In genomic region chr6:124765951-124766350, GRCm38 (mm10) we compare ENCODE assay signal across 44 mouse cellular contexts. TPM values are rescaled to one million over a fixed set of nuclear protein-coding genes. Genes with fewer than 3 reads are reported as not detected.
"Had no signal": no experiment of that assay in that cellular context is flagged by ENCODE, and none has a peak within 500 bp of the region (broad histone marks: within the 10 kb centered on the region; RNA-seq: fewer than 3 reads in every experiment).

No protein-coding gene starts in this region.

- H3K27ac ChIP-seq: limb, embryonic 10.5 days; limb, embryonic 12.5 days; limb, embryonic 13.5 days; limb, embryonic 15.5 days; liver, embryonic 12.5 days; liver, embryonic 13.5 days; liver, embryonic 14.5 days; liver, embryonic 15.5 days; lung, embryonic 15.5 days; macrophage; midbrain, embryonic 12.5 days; midbrain, embryonic 13.5 days; midbrain, embryonic 15.5 days; neural tube, embryonic 12.5 days had no signal

- H3K9ac ChIP-seq: limb, embryonic 12.5 days; limb, embryonic 13.5 days; limb, embryonic 15.5 days; liver, embryonic 12.5 days; liver, embryonic 13.5 days; liver, embryonic 14.5 days; liver, embryonic 15.5 days; lung, embryonic 14.5 days; lung, embryonic 15.5 days; midbrain, embryonic 12.5 days; midbrain, embryonic 13.5 days; midbrain, embryonic 15.5 days; neural tube, embryonic 12.5 days had no signal

- H3K36me3 ChIP-seq: limb, embryonic 10.5 days; limb, embryonic 12.5 days; limb, embryonic 13.5 days; liver, embryonic 12.5 days; liver, embryonic 13.5 days; liver, embryonic 15.5 days; lung, embryonic 15.5 days; midbrain, embryonic 10.5 days; midbrain, embryonic 12.5 days; midbrain, embryonic 13.5 days; midbrain, embryonic 15.5 days; neural tube, embryonic 12.5 days had no signal

- H3K4me3 ChIP-seq: limb, embryonic 10.5 days; limb, embryonic 12.5 days; limb, embryonic 13.5 days; limb, embryonic 15.5 days; liver, embryonic 12.5 days; liver, embryonic 13.5 days; liver, embryonic 15.5 days; lung, embryonic 15.5 days; midbrain, embryonic 10.5 days; midbrain, embryonic 12.5 days; midbrain, embryonic 13.5 days; midbrain, embryonic 15.5 days; myocyte; neural tube, embryonic 12.5 days had no signal

- H3K9me3 ChIP-seq: limb, embryonic 10.5 days; limb, embryonic 12.5 days; limb, embryonic 13.5 days; limb, embryonic 15.5 days; liver, embryonic 12.5 days; liver, embryonic 13.5 days; liver, embryonic 15.5 days; lung, embryonic 15.5 days; megakaryocyte, embryonic 14.5 days; midbrain, embryonic 10.5 days; midbrain, embryonic 12.5 days; midbrain, embryonic 13.5 days; midbrain, embryonic 15.5 days; neural tube, embryonic 12.5 days had no signal

- DNase-seq: left cerebral cortex, postnatal 4 days; liver; liver, embryonic 13.5 days; liver, postnatal 0 days; lung, adult 18-20 months; lung, adult 2 months; lung, embryonic 14.5 days; lung, postnatal 10 days; lung, postnatal 14 days; lung, postnatal 4 days; midbrain, embryonic 14.5 days had no signal

RNA-seq across cellular contexts. Expression of gene Eno2, which starts 3.5 kb away (rescaled TPM):
- total RNA-seq: megakaryocyte progenitor cell, adult 5-6 weeks; megakaryocyte, adult 5-6 weeks; megakaryocyte-erythroid progenitor cell, adult 5-6 weeks; monocyte, adult 5-6 weeks had no signal

RNA-seq across cellular contexts. Expression of gene Gm45234, which starts 10.1 kb away (rescaled TPM):
- total RNA-seq: left cerebral cortex, postnatal 10 days; left cerebral cortex, postnatal 14 days; left cerebral cortex, postnatal 25 days; left cerebral cortex, postnatal 36 days; left cerebral cortex, postnatal 4 days; liver, adult 2 months; megakaryocyte progenitor cell, adult 5-6 weeks; megakaryocyte, adult 5-6 weeks; megakaryocyte-erythroid progenitor cell, adult 5-6 weeks; midbrain, postnatal 0 days had no signal
- polyA plus RNA-seq: limb, embryonic 10.5 days; limb, embryonic 12.5 days; limb, embryonic 13.5 days; limb, embryonic 14.5 days; liver, adult 2 months; liver, embryonic 12.5 days; liver, embryonic 13.5 days; liver, embryonic 14.5 days; liver, embryonic 15.5 days; liver, embryonic 16.5 days; liver, postnatal 0 days; lung, embryonic 14.5 days; lung, embryonic 15.5 days; lung, embryonic 16.5 days; lung, postnatal 0 days; macrophage; midbrain, embryonic 10.5 days; midbrain, embryonic 11.5 days; midbrain, embryonic 12.5 days; midbrain, embryonic 13.5 days; midbrain, embryonic 14.5 days; midbrain, embryonic 15.5 days; midbrain, embryonic 16.5 days; midbrain, postnatal 0 days; myocyte; neural tube, embryonic 11.5 days; neural tube, embryonic 12.5 days had no signal

RNA-seq across cellular contexts. Expression of gene Lrrc23, which starts 13.6 kb away (rescaled TPM):
- total RNA-seq: liver, adult 2 months; megakaryocyte-erythroid progenitor cell, adult 5-6 weeks; monocyte, adult 5-6 weeks had no signal
- polyA plus RNA-seq: liver, adult 2 months; liver, embryonic 12.5 days; liver, embryonic 13.5 days; liver, embryonic 15.5 days; liver, embryonic 16.5 days; macrophage had no signal
